Mouse (Mus musculus) limb, embryonic 13.5 days (tissue): ENCODE measurements around the gene Spats2l. TPM values are rescaled to one million over a fixed set of nuclear protein-coding genes. Genes with fewer than 3 reads are reported as not detected.

Experiments used
- ATAC-seq: fragments of 200-750 bp; cut with Nextera tagmentation; 2 replicates; pipeline ENCODE4 v1.8.0; 2017; ENCODE audit warnings: low read depth, moderate number of reproducible peaks, moderate TSS enrichment; ENCODE audit not compliant: low FRiP score
- H3K27ac ChIP-seq: fragments of 300-500 bp; sonication (generic); 2 replicates; pipeline ENCODE4 v1.5.1; 2015; ENCODE audit warnings: inconsistent platforms, mild to moderate bottlenecking, moderate library complexity
- H3K27me3 ChIP-seq: fragments of 300-500 bp; sonication (generic); 2 replicates; pipeline ENCODE4 v1.6.1; 2015; ENCODE audit warnings: mild to moderate bottlenecking, inconsistent platforms
- H3K36me3 ChIP-seq: fragments of 300-500 bp; sonication (generic); 2 replicates; pipeline ENCODE4 v1.6.1; 2015; ENCODE audit warnings: inconsistent platforms, mild to moderate bottlenecking, moderate library complexity
- H3K4me1 ChIP-seq: fragments of 300-500 bp; sonication (generic); 2 replicates; pipeline ENCODE4 v1.6.1; 2015; ENCODE audit warnings: inconsistent platforms
- H3K4me2 ChIP-seq: fragments of 300-500 bp; sonication (generic); replicated peaks from 2 replicates; pipeline ENCODE4 v1.6.1; 2015; ENCODE audit warnings: inconsistent platforms, mild to moderate bottlenecking, moderate library complexity
- H3K4me3 ChIP-seq: fragments of 300-500 bp; sonication (generic); 2 replicates; pipeline ENCODE4 v1.5.1; 2015; ENCODE audit warnings: moderate library complexity, mild to moderate bottlenecking, inconsistent platforms
- H3K9ac ChIP-seq: fragments of 300-500 bp; sonication (generic); 2 replicates; pipeline ENCODE4 v1.6.1; 2015; ENCODE audit warnings: mild to moderate bottlenecking, inconsistent platforms
- H3K9me3 ChIP-seq: fragments of 300-500 bp; sonication (generic); 2 replicates; pipeline ENCODE4 v1.6.1; 2016; ENCODE audit warnings: inconsistent platforms
- WGBS: fragments of 180-500 bp; shearing (Covaris S2); methylation state at CpG from one replicate; pipeline ENCODE4 v1.1.7; 2015; 5-methylcytosine and 5-hydroxymethylcytosine counted together
- polyA plus RNA-seq: library from polyadenylated mRNA; unstranded; fragments of >200 nt; fragmentation: Nextera tagmentation; extraction: Ambion mirVana; gene quantifications from 2 replicates; pipeline ENCODE4 v1.2.1, GENCODE M21; 2015

Spats2l gene
- polyA plus RNA-seq: 189 and 191 TPM in 2 replicates

DNA sequence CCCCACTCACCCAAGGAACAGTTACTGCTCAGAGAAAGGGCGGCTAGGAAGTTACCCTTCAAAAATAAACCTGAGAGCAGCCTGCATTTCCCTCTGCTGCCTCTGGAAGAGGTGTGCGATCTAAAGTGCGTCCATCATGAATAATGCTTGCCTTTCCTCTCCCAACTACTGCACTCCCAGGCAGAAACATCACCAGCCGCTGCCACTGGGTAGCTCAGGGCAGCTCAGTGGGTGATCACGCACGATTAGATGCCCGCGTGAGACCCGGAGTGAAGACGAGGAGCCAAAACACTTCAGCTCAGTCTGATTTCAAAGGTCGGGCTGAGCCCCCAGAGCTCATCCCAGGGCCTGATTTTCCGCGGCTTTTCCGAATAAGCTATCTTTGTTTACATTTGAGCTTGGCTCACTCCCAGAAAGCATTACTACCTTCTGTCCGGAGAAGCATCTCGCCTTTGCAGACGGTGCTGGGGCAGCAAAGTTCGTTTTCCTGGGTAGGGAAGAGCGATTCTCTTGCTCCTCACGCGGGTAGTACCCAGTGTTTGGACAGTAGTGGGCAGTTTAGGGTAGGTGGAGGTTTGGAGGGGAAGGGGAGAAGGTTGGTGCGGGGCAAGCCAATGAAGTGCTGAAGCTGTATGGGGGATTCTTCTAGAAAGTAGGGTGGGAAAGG lies at the start of gene Spats2l:
Gene Spats2l, plus strand, starts transcription at position 162 of the 667 bp plus-strand sequence.
- H3K4me2 ChIP-seq: peak within 1 kb of the TSS; percentile 75
- ATAC-seq: peak; percentile 68
- under 1% methylated on average over 22 of the region's 22 CpGs for WGBS
- H3K27ac ChIP-seq: peak within 1 kb of the TSS; percentile 98
- no peaks in the 10 kb centered on the region for H3K36me3 ChIP-seq
- H3K27me3 ChIP-seq: no peaks in the 10 kb centered on the region
- H3K9ac ChIP-seq: peak within 1 kb of the TSS; percentile 97
- H3K9me3 ChIP-seq: no peaks in the 10 kb centered on the region
- peak within 1 kb of the TSS; percentile 61 for H3K4me3 ChIP-seq
- peaks cover 23% of the 10 kb centered on the region for H3K4me1 ChIP-seq

- Histone ChIP-seq H3K4me3 (no peak overlapping the region), H3K27me3 (no peaks in the 10 kb centered on the region), H3K9ac (no peak overlapping the region), H3K27ac (no peak overlapping the region), H3K4me1 (no peaks in the 10 kb centered on the region), H3K9me3 (no peaks in the 10 kb centered on the region), H3K4me2 (no peak overlapping the region), H3K36me3 (no peaks in the 10 kb centered on the region)
- 90% methylated on average over 5 of the region's 5 CpGs for WGBS
- ATAC-seq: no peak
Observed at GRCm38 (mm10) chr1:57725268-57725667, 48.7 kb upstream of the Spats2l start.

GRCm38 (mm10) chr1:57735877-57736276 lies 38.1 kb upstream of the Spats2l start:
- H3K9me3 ChIP-seq: no peaks in the 10 kb centered on the region
- ATAC-seq: peak; percentile 40; the same call in 1 of the 2 replicates
- no peak overlapping the region for H3K27ac ChIP-seq
- H3K4me2 ChIP-seq: no peak overlapping the region
- 49% methylated on average over 4 of the region's 4 CpGs for WGBS
- H3K27me3 ChIP-seq: no peaks in the 10 kb centered on the region
- H3K4me3 ChIP-seq: no peak overlapping the region
- no peak overlapping the region for H3K9ac ChIP-seq
- 0 out of 2 replicates have a peak, but pooled peaks cover 6% of the 10 kb centered on the region for H3K4me1 ChIP-seq
- no peaks in the 10 kb centered on the region for H3K36me3 ChIP-seq

DNA sequence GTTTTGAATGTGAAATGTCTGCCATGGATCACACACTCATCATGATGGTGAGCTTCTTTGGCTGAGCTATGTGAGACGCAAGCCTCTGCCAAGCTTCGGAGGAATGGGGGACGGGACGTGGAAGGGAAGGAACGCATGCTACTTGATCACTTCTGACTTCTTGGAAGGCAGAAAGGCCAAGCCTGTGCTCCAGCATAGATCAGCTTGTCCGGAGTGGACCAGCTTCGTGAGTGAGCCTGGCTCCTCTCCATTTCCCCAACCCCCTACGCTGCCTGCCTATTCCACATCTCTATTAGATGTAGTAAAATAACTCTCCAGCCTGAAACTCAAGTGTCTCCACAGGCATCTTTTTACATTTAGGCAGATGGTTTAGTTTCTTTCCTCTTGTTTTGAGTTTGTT lies 32.2 kb upstream of the Spats2l start:
- WGBS: 77% methylated on average over 8 of the region's 8 CpGs
- Histone ChIP-seq H3K27ac (no peak overlapping the region), H3K9ac (no peak overlapping the region), H3K36me3 (no peaks in the 10 kb centered on the region), H3K4me1 (peaks cover 9% of the 10 kb centered on the region), H3K9me3 (no peaks in the 10 kb centered on the region), H3K27me3 (no peaks in the 10 kb centered on the region), H3K4me3 (no peak overlapping the region), H3K4me2 (no peak overlapping the region)
- ATAC-seq: no peak

GRCm38 (mm10) chr1:57742266-57742665 lies 31.7 kb upstream of the Spats2l start:
- Histone ChIP-seq H3K9me3 (no peaks in the 10 kb centered on the region), H3K4me2 (no peak overlapping the region), H3K27me3 (no peaks in the 10 kb centered on the region), H3K4me3 (no peak overlapping the region), H3K4me1 (peaks cover 9% of the 10 kb centered on the region), H3K36me3 (no peaks in the 10 kb centered on the region), H3K27ac (no peak overlapping the region), H3K9ac (no peak overlapping the region)
- ATAC-seq: no peak
- whole genome bisulfite sequencing: 79% methylated on average over 2 of the region's 2 CpGs

DNA sequence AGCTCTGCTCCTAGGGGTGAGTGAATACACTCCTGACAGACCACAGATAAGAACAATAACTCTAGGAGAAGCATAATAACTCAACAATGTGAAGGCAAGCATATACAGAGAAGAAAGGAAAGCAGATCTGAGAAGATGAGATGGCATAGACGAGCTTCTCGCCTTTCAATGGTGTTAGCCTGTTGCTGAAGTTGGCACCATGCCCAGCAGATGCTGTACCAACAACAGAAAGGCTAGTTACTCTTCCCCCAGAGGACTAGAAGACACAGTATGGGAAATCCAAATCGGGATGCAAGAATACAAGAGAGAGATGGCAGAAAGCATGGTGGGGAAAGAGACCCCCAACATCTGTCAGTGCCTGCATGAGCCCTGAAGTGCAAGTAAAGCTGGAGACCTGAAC lies 22.2 kb upstream of the Spats2l start:
- H3K9ac ChIP-seq: no peak overlapping the region
- ATAC-seq: no peak
- 69% methylated on average over 3 of the region's 3 CpGs for WGBS

GRCm38 (mm10) chr1:57766396-57766795 lies 7.6 kb upstream of the Spats2l start:
- no peak overlapping the region for H3K27ac ChIP-seq
- 91% methylated on average over 7 of the region's 7 CpGs for WGBS
- H3K4me3 ChIP-seq: no peak overlapping the region
- no peak for ATAC-seq
- no peak overlapping the region for H3K4me2 ChIP-seq
- H3K9ac ChIP-seq: no peak overlapping the region
- H3K27me3 ChIP-seq: no peaks in the 10 kb centered on the region
- H3K4me1 ChIP-seq: no peaks in the 10 kb centered on the region
- H3K36me3 ChIP-seq: no peaks in the 10 kb centered on the region
- no peaks in the 10 kb centered on the region for H3K9me3 ChIP-seq

More for the DNA sequence above, 22.2 kb upstream of the Spats2l start:
- Histone ChIP-seq H3K27me3 (no peaks in the 10 kb centered on the region), H3K9me3 (no peaks in the 10 kb centered on the region), H3K27ac (no peak overlapping the region), H3K36me3 (no peaks in the 10 kb centered on the region), H3K4me3 (no peak overlapping the region), H3K4me1 (0 out of 2 replicates have a peak, but pooled peaks cover 4% of the 10 kb centered on the region), H3K4me2 (no peak overlapping the region)

DNA sequence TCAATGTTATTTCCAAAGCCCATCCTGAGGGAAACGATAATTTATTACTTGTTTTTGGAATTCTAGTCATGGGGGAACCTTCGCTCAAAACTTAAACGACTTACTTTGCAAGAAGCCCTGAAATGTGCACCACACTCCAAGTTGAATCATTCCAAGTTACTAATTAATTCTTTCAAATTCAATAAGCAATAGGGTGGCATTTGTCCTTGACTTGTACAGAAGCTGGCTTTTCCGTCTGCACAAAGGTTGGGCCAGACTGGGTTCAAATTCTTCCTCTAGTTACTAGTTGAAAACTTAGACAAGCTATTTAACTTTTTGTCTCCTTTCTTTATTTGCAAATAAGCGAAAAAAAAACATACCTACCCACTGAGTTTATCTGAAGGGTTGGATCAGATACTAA lies 636 bp upstream of the Spats2l start:
- Histone ChIP-seq H3K27me3 (no peaks in the 10 kb centered on the region), H3K9ac (no peak overlapping the region), H3K9me3 (no peaks in the 10 kb centered on the region), H3K27ac (no peak overlapping the region), H3K4me2 (peak overlapping the region; percentile 75), H3K36me3 (no peaks in the 10 kb centered on the region), H3K4me3 (no peak overlapping the region), H3K4me1 (peaks cover 15% of the 10 kb centered on the region)
- WGBS: 84% methylated on average over 5 of the region's 5 CpGs
- no peak for ATAC-seq

DNA sequence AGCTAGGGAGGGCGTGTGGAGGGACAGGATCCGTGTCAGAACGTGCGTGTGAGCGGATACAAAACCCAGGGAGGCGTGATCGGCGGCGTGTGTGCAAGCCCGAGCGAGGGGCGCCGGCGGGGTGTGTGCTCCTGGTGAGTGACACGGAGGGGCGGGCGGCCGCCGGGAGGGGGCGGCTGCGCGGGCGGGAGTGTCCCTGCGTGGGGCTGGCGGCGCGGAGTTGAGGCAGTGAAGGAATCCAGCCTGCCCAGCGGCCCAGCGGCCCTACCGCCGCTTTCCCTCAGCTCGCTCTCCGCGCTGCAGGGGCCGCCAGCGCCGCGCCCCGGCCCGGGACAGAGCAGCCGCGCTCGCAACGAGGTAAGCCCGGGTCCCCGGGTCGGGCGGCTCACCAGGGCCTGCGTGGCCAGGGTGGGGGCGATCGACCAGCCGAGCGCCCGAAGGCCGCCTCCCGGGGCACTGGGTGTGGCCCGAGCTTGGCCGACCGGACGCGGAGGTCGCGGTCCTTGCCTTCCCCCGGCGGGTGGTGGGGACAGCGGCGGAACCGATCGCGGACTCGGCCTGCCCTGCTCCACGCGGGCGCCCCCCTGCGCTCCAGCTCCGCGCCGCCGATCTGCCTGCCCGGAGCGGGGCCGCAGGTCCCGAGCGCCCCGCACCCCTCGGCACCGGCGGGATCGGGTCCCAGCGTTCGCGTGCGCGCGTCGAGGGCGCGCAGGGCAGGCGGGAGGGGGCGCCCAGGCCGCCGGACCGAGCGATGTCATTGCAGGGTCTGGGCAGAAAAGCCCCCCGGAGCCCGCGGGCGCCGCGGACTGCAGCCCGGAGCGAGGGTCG lies 920 bp downstream of the Spats2l start:
- Histone ChIP-seq H3K9ac (peak overlapping the region; percentile 97), H3K4me3 (peak overlapping the region; percentile 61), H3K27ac (peak overlapping the region; percentile 98), H3K36me3 (no peaks in the 10 kb centered on the region), H3K4me1 (peaks cover 31% of the 10 kb centered on the region), H3K9me3 (no peaks in the 10 kb centered on the region), H3K4me2 (peak overlapping the region; percentile 75), H3K27me3 (no peaks in the 10 kb centered on the region)
- peak; percentile 89 for ATAC-seq
- WGBS: under 1% methylated on average over 105 of the region's 113 CpGs

GRCm38 (mm10) chr1:57775496-57775790 lies 1.5 kb downstream of the Spats2l start:
- H3K4me1 ChIP-seq: peaks cover 36% of the 10 kb centered on the region

GRCm38 (mm10) chr1:57776671-57777281 lies 2.8 kb downstream of the Spats2l start:
- no peaks in the 10 kb centered on the region for H3K27me3 ChIP-seq
- peak overlapping the region; percentile 54 for H3K4me2 ChIP-seq
- H3K36me3 ChIP-seq: 0 out of 2 replicates have a peak, but pooled peaks cover 4% of the 10 kb centered on the region
- H3K4me1 ChIP-seq: peaks cover 43% of the 10 kb centered on the region
- H3K4me3 ChIP-seq: peak overlapping the region; percentile 28
- H3K9me3 ChIP-seq: no peaks in the 10 kb centered on the region
- ATAC-seq: no peak
- WGBS: 39% methylated on average over 5 of the region's 5 CpGs
- no peak overlapping the region for H3K27ac ChIP-seq
- H3K9ac ChIP-seq: 0 out of 2 replicates have a peak overlapping the region, but pooled peaks have one; percentile 19

More at GRCm38 (mm10) chr1:57775496-57775790, 1.5 kb downstream of the Spats2l start:
- 0% methylated on average over 14 of the region's 14 CpGs for WGBS
- Histone ChIP-seq H3K4me2 (peak overlapping the region; percentile 75), H3K4me3 (peak overlapping the region; percentile 61), H3K36me3 (no peaks in the 10 kb centered on the region), H3K27ac (peak overlapping the region; percentile 98), H3K9me3 (no peaks in the 10 kb centered on the region), H3K9ac (peak overlapping the region; percentile 97), H3K27me3 (no peaks in the 10 kb centered on the region)
- no peak for ATAC-seq

DNA sequence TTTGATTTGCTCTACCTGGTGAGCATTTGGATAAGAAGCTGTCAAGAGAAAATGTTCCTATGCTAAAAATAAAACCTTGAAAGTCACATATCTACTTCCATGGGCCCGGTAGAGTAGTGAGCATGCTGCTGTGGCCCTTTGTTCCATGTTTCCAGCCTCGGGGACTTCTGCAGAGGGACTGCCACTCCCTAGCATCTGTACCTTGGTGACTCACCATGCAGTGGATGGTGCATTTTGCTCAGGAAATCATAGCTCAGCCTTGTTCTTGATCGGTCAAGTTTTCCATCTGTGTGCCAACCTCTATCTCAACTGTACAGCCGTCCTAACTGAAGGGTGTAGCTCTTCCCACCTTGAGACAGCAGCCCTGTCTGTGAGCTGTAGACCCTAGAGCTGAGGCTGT lies 10.3 kb downstream of the Spats2l start:
- H3K27ac ChIP-seq: no peak overlapping the region
- H3K4me1 ChIP-seq: peaks cover 28% of the 10 kb centered on the region
- peaks cover 15% of the 10 kb centered on the region for H3K36me3 ChIP-seq
- 91% methylated on average over 4 of the region's 4 CpGs for WGBS
- no peak overlapping the region for H3K4me3 ChIP-seq
- H3K27me3 ChIP-seq: no peaks in the 10 kb centered on the region
- no peak for ATAC-seq
- H3K9ac ChIP-seq: no peak overlapping the region
- no peaks in the 10 kb centered on the region for H3K9me3 ChIP-seq
- H3K4me2 ChIP-seq: no peak overlapping the region
